Mouse (Mus musculus) myocyte (in vitro differentiated cells): ENCODE measurements at regions not wholly inside any gene's neighbourhood (a gene's known extent, or its start where the extent isn't known, plus 50 kb on each side); places are given as distances from the start of the nearest gene placed in this dataset.
A peak's percentile ranks its signal among the peaks of the same experiment; 100 is the strongest.

ENCODE experiments used
- CEBPB ChIP-seq: IDR thresholded peaks from 2 replicates; pipeline ENCODE4 v1.6.1; 2011; ENCODE audit warnings: mild to moderate bottlenecking, moderate library complexity; ENCODE audit not compliant: poor library complexity, insufficient read depth, severe bottlenecking
- E2F4 ChIP-seq: IDR thresholded peaks from one replicate; pipeline ENCODE4 v1.6.1; 2011; ENCODE audit warnings: mild to moderate bottlenecking, control low read depth, moderate library complexity; ENCODE audit not compliant: insufficient read depth
- MAX ChIP-seq: IDR thresholded peaks from one replicate; pipeline ENCODE4 v1.6.1; 2011; ENCODE audit warnings: low read depth, mild to moderate bottlenecking, control low read depth
- MYOD1 ChIP-seq, 3 experiments: IDR thresholded peaks; one replicate each; pipeline ENCODE4 v1.6.1; 2011; ENCODE audit warnings: control low read depth in 2 of 3, low read depth in 2 of 3, mild to moderate bottlenecking in 2 of 3, moderate library complexity in 1 of 3; ENCODE audit not compliant: insufficient read length in 2 of 3, control insufficient read depth in 1 of 3
- MYOG ChIP-seq, 3 experiments: IDR thresholded peaks; one replicate each; pipeline ENCODE4 v1.6.1; 2011; ENCODE audit warnings: control low read depth in 2 of 3, low read depth in 2 of 3, mild to moderate bottlenecking in 2 of 3; ENCODE audit not compliant: insufficient read length in 2 of 3, control insufficient read depth in 1 of 3, insufficient read depth in 1 of 3
- POLR2A ChIP-seq: IDR thresholded peaks from one replicate; pipeline ENCODE4 v1.6.1; 2011; ENCODE audit warnings: low read depth, mild to moderate bottlenecking, control low read depth, moderate library complexity; ENCODE audit not compliant: insufficient read length
- POLR2AphosphoS2 ChIP-seq: IDR thresholded peaks from one replicate; pipeline ENCODE4 v1.6.1; 2011; ENCODE audit warnings: low read depth, control low read depth; ENCODE audit not compliant: insufficient read length
- REST ChIP-seq: IDR thresholded peaks from one replicate; pipeline ENCODE4 v1.6.1; 2011; ENCODE audit warnings: mild to moderate bottlenecking, control low read depth, moderate library complexity; ENCODE audit not compliant: insufficient read depth, insufficient read length
- SRF ChIP-seq: IDR thresholded peaks from one replicate; pipeline ENCODE4 v1.6.1; 2011; ENCODE audit warnings: low read depth; ENCODE audit not compliant: control insufficient read depth, insufficient read length
- TCF12 ChIP-seq: IDR thresholded peaks from one replicate; pipeline ENCODE4 v1.6.1; 2011; ENCODE audit warnings: mild to moderate bottlenecking, control low read depth; ENCODE audit not compliant: poor library complexity, insufficient read depth, severe bottlenecking
- TCF3 ChIP-seq: IDR thresholded peaks from one replicate; pipeline ENCODE4 v1.6.1; 2011; ENCODE audit warnings: low read depth, control low read depth; ENCODE audit not compliant: insufficient read length
- USF1 ChIP-seq: IDR thresholded peaks from one replicate; pipeline ENCODE4 v1.6.1; 2011; ENCODE audit warnings: low read depth, mild to moderate bottlenecking, control low read depth, moderate library complexity

GRCm38 (mm10) chr2:78655156-78655855 lies 212.6 kb upstream of the Ube2e3 start:
- TF ChIP-seq MAX: no peak
- no peak for TF ChIP-seq POLR2A
- TF ChIP-seq E2F4: no peak
- TF ChIP-seq TCF12: no peak
- no peak for TF ChIP-seq USF1
- no peak for TF ChIP-seq REST
- no peak for TF ChIP-seq POLR2AphosphoS2
- peak in 1 of 3 experiments; percentile 36 for TF ChIP-seq MYOG (IDR thresholded peaks at IDR 0.05; ENCODE audit: control insufficient read depth in 1 of 3, insufficient read depth in 1 of 3, insufficient read length in 2 of 3, low read depth in 2 of 3)
- 0 out of 2 replicates have a peak, but pooled peaks have one; percentile 39 for TF ChIP-seq CEBPB
- no peak for TF ChIP-seq SRF
- TF ChIP-seq TCF3: no peak
- TF ChIP-seq MYOD1 (IDR thresholded peaks at IDR 0.05; ENCODE audit: control insufficient read depth in 1 of 3, insufficient read length in 2 of 3, low read depth in 2 of 3): peak in 2 of 3 experiments; percentile 34 to 39
